Mouse (Mus musculus) natural killer cell, adult 2 months (primary cell): ENCODE results near the gene B830017H08Rik.

Source experiments
- DNase-seq, 2 experiments: peaks; one replicate each; pipeline ENCODE4 v3.0.0; 2022; ENCODE audit warnings: low spot score in 2 of 2

Gene B830017H08Rik

DNA sequence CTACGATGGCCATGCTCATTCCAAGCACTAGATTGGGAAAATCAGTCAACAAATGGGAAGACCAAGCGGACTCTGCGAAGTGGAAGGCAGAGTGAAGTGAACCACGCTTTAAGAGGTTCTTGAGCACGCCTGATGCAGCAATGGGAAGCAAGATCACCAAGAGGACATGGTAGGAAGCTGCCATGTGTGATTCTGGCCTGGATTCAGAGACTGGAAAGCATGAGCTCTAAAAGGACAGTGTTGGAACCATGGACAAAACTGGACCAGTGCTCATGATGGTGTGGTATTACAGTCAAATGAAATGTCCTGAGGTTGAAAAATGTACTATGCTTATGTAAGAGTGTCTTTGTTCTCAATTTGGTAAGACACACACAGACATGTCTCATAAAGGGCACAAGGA is 18.4 kb downstream of the B830017H08Rik start:
- no peak for DNase-seq

DNA sequence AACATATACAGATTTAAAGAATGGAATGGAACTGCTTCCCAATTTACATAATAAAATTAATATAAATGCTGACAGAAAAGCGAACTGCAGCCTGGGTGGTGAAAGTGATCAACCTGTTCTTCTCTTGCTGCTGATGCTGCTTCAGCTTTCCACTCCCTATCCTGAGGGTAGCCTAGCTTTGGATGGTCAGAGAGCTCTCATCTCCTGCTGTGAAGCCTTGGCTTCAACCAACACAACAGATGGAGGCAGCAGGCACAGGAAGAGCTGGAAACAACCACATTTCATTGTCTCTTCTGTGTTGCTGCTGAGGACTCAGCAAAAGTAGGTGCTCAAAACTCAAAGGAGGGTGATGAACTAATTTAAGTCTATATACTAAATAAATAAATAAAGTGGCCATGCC is 18.9 kb downstream of the B830017H08Rik start:
- DNase-seq = no peak

DNA sequence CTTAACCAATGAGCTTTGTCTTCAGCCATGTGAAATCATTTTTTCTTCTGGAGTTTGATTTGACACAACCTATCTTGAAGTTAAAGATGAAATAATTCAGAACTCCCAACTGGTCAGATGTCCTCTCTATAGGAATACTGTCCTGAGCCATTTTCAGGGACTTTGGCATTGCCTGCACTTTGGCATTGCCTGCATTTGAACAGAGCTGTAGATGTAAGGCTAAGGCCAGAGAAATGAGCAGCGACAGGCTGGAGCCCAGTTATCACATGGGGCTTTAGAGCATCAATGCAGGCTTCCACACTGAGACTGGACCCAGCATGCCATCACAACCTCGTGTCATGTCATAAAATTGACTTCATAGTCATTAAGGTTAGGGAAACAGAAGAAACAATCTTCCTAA is 20.3 kb downstream of the B830017H08Rik start:
- DNase-seq = no peak

DNA sequence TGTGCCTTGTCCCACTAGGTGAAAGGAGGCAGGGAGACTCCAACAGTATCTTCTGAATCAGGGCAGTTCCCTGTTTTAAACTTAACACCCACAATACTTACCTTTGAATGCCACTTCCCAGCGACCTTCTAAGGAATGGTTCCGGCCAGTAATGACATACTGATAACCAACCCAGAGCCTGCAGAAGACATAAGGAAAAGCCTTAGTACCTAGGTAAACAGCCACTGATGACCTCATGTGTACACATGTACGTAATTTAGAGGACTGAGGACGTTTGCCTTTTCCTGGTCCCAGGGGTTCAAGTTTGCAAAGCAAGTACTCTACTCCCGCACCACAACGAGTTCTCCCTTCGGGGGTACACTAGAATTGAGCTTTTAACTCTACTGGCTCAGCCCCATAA is 24.2 kb downstream of the B830017H08Rik start:
- no peak for DNase-seq

DNA sequence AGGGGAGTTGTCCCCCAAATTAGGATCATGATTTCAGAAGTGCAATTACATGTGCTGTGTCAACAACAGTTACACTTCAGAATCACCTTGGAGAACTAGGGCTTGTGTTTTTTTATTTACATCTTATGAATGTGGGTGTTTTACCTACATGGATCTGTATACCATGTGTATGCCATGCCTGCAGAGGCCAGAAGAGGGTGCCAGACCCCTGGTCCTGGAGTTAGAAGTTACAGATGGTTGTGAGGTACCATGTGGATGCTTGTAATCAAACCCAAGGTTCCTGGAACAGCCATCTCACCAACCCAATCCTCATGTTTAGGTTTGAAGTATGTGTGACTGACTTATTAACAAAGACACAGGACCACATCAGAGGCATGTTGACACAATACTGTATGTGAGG is 25.7 kb downstream of the B830017H08Rik start:
- DNase-seq = no peak

DNA sequence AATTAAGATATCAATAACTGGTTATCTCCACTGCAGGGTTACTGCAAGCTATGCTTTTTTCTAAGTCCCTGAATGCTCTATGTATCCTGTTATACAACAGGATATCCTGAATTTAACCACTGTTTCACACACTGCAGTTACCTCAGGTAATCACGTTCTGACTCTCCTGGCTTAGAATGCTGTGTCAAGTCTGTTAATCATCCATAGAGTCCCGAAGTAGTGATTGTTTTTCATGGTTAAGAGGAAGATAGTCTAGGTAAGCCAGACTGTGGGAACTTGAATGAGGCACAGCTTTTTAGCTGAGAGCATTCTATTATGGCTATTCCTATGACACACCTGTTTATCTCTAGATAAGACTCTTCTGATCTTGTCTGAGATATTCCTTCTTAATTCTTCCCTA is 32.4 kb downstream of the B830017H08Rik start:
- no peak for DNase-seq

DNA sequence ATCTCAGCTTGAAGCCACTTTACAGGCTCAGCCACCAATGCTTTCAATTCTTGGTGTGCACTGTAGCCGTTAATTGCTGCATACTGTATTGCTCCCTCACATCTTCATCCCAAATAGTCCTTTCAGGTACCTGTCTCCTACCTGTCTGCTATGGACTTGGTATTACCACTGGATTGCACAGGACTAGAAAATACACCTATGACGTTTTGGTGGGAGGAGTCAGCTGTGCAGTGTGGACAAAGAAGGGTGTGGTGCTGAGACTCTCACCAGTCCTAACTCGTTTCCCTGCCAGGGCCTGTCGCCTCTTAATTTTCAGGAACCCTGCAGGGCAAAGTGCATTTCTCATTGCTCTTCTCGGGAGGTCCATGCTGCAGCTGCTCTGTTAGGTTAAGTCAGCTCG is 32.8 kb downstream of the B830017H08Rik start:
- no peak for DNase-seq

DNA sequence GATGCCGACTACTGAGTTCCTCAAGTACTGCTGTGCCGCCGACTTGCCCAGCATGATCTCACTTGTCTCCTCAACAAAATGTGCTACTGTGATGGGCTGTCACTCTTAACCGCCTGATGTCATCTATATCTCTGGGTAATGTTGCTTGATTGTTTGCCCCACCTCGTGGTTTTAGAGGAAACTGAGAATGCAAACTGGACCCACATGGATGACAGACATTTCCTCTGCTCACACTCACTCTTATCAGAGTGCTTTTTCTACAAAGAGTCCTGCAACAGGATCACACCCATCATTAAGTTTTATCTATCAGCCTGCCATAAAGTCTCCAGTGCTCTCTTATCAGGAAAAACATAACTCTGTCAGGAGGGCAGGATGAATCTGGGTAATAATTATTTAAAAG is 38.3 kb downstream of the B830017H08Rik start:
- DNase-seq = no peak

DNA sequence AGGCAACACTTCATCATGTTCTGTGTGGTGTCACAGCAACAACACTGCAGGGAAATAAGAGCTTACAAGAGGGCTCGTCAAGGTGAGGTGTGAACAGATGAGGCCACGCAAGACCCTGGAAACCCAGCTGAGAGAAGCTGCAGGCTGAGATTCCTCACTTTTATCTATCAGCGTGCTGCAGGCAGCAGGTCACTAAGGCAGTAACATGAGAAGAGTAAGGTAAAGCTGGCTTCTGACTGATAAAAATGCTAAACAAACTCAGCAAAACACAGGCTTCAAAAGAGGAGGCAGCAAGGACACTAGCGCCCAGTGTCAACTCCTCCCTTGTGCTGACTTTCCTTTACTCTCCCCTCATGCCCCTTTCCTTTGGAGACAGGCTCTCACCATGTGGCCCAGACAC is 40.1 kb downstream of the B830017H08Rik start:
- no peak for DNase-seq

DNA sequence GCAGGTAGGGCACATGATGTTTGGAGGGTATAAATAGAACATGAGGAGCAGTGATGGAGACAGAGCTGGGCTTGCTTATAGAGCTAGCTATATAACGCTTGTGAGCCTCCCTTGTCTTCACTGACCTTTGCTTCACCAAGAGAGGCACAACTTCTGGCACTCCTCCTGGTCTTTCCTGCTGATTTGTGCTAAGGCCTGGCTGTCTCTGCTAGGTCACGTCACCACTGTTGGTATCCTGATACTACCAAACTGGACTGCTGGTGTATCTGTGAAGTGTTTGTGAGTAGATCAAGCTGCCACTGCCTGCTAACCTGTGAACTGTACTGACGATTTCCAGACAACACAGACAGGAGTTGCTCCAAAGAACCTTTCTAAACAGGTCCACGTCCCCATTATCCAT is 42.3 kb downstream of the B830017H08Rik start:
- no peak for DNase-seq

DNA sequence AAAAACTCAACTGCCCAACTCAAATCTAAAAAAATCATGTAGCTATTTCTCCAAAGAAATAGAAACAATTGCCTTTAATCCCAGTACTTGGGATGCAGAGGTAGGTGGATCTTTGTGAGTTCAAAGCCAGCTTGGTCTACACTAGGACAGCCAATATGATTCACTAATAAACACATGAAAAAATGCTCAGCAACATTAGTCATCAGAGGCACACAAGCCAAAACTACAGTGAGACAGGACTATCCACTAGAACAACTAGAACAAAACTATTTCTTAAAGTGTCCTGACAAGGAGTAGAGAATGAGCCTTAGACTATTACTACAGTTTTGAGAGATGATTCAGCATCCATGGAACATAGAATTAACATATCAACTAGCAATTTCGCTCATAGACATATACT is 43.2 kb downstream of the B830017H08Rik start:
- DNase-seq = no peak

DNA sequence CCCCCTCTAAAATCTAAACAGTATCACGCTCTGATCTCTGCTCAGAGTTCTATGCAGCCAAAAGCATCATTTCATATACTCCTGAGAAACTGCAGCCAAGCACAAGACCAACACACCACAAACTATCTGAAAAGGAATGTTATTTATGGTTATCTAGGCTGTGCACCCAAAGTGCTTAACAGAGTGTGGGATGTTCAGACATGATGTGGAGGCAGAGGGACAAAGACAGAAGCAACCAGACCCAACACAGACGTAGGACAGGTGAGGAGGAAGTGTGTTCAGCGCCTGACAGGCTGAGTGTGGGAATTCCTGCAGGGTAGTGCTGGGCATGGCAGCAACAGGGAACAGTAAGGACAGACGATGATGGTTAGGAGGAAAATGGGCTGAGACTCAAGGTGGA is 46.6 kb downstream of the B830017H08Rik start:
- no peak for DNase-seq

DNA sequence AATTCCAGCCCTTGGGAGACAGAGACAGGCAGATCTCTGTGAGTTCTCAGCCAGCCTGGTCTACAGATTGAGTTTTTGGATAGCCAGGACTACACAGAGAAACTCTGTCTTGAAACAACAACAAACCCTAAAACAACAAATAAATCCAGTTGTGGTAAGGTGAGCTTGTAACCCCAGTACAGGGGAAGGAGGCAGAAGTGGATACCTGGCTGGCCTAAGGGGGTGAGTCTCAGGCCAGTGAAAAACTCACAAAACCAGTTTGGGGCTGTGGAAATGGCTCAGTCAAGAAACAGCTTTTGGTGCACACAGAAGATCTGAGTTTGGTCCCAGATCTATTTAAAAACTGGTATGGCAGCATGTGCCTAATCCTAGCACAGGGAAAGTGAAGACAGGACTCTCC is 49.3 kb downstream of the B830017H08Rik start:
- no peak for DNase-seq

DNA sequence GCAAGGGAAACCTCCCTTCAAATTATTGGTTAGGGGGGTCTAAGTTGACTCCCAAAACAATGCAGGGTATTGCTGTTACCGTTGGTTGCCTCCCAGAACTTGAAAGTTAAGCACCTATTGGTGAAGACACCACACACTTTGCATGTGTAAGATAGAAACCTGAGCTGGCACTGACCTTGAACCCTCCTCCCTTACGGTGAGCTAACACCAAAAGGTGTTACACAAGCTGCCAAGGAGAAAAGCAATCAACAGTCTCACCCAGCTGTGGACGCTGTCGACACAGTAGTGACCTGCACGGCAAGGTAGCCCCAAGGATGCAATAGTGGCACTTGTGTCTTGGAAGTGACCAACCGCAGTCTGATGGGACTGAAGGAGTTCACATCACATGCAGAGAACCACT is 51.2 kb downstream of the B830017H08Rik start:
- no peak for DNase-seq
